Mouse (Mus musculus) stomach, postnatal 0 days (tissue): ENCODE results near the gene Gng2.

ENCODE experiments used
- CTCF ChIP-seq: IDR thresholded peaks from 2 replicates; pipeline ENCODE4 v1.5.1; 2016; ENCODE audit warnings: antibody characterized with exemption, low read depth, mild to moderate bottlenecking, moderate library complexity
- EP300 ChIP-seq: optimal IDR thresholded peaks from 2 replicates; pipeline ENCODE3; 2016; ENCODE audit warnings: antibody characterized with exemption

DNA sequence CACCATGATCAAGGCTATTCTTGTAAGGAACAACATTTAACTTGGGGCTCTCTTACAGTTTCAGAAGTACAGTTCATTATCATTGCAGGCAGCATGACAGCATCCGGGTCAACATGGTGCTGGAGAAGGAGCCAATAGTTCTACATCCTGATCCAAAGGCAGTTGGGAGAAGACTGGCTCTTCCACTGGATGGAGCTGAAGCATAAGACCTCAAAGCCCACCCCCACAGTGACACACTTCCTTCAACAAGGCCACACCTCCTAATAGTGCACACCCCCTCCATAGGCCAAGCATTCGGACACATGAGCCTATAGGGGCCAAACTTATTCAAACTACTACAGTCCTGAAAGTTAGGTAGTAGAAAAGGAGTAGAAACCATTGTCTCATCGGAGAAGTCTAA is 42.3 kb downstream of the Gng2 start:
- no peak for TF ChIP-seq EP300
- no peak for TF ChIP-seq CTCF
